Mouse (Mus musculus): ENCODE data around the gene Enpp1. TPM values are rescaled to one million over a fixed set of nuclear protein-coding genes. Genes with fewer than 3 reads are reported as not detected.
A peak's percentile ranks its signal among the peaks of the same experiment; 100 is the strongest.

Gene Enpp1
- polyA plus RNA-seq, 2 experiments, result 7.2 to 9.2 TPM

DNA sequence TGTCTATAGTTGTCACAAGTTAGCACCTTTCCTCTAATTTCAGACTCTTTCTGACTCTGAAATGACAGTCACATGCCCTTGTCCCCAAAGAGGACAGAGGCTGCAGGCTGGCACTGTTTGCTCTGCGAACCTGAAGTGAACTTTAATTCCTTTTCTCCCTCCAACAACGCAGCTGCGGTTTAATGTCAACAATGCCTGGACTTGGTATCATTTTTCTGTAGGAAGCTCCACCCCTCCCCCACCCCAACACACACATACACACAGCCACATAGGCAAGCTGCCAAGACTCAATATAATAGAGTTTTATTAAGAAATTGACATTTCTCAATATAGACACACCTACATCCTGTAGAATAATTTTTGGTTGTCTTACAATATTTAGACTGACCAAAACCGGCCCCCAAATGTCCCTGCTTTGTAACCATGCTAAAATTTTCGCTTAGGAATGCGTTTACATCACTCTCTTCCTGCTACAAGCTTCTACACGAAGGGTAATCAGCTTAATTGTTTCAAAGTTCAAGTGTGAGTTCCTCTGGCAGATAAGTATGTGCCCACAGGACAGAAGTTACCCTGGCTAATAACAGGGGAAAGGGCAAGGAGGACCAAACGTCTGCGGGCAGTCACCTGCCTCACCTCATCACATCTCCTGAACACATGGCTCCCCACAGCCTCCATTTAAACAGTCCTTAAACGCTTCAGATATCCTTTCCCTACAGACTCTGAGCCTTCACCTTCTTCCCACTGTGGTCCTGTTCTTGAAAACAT is 73.5 kb downstream of the Enpp1 start:
- no peak for ATAC-seq (ENCODE audit: low FRiP score, low read depth)
- Histone ChIP-seq H3K27me3 (ENCODE audit: control insufficient read depth, insufficient read depth, low read length) (no peaks in the 10 kb centered on the region), H3K36me3 (ENCODE audit: control insufficient read depth, insufficient read depth, low read length) (no peaks in the 10 kb centered on the region), H3K9me3 (ENCODE audit: control insufficient read depth, low read length) (no peaks in the 10 kb centered on the region), H3K9ac (ENCODE audit: low read depth, low read length, severe bottlenecking) (no peak overlapping the region), H3K4me1 (ENCODE audit: control insufficient read depth, insufficient read depth, low read length) (peaks cover 12% of the 10 kb centered on the region; the same call in 1 of the 2 replicates), H3K4me2 (replicated peaks; ENCODE audit: low read depth, low read length, severe bottlenecking) (no peak overlapping the region), H3K27ac (replicated peaks; ENCODE audit: low read depth, low read length) (no peak overlapping the region; the same call in 1 of the 2 replicates), H3K4me3 (replicated peaks; ENCODE audit: low read length) (no peak overlapping the region)
- DNase-seq (ENCODE audit: low spot score), result peak; percentile 51
- WGBS, result 32% methylated on average over 10 of the region's 10 CpGs
- no peak for TF ChIP-seq POLR2A (IDR thresholded peaks at IDR 0.05; ENCODE audit: borderline replicate concordance, extremely low read depth, insufficient read depth, insufficient read length)

- H3K4me1 ChIP-seq (ENCODE audit: control insufficient read depth, insufficient read depth, low read length), result peaks cover 12% of the 10 kb centered on the region; the same call in 1 of the 2 replicates
- no peaks in the 10 kb centered on the region for H3K27me3 ChIP-seq (ENCODE audit: control insufficient read depth, insufficient read depth, low read length)
- no peak for TF ChIP-seq POLR2A (IDR thresholded peaks at IDR 0.05; ENCODE audit: borderline replicate concordance, extremely low read depth, insufficient read depth, insufficient read length)
- no peak overlapping the region for H3K27ac ChIP-seq (replicated peaks; ENCODE audit: low read depth, low read length)
- 89% methylated on average over 2 of the region's 2 CpGs for WGBS
- no peaks in the 10 kb centered on the region for H3K36me3 ChIP-seq (ENCODE audit: control insufficient read depth, insufficient read depth, low read length)
- H3K9me3 ChIP-seq (ENCODE audit: control insufficient read depth, low read length), result no peaks in the 10 kb centered on the region
- DNase-seq (ENCODE audit: low spot score), result no peak
- no peak for ATAC-seq (ENCODE audit: low FRiP score, low read depth)
- H3K4me2 ChIP-seq (replicated peaks; ENCODE audit: low read depth, low read length, severe bottlenecking), result no peak overlapping the region
- no peak overlapping the region for H3K4me3 ChIP-seq (replicated peaks; ENCODE audit: low read length)
- no peak overlapping the region for H3K9ac ChIP-seq (ENCODE audit: low read depth, low read length, severe bottlenecking)
Measured at GRCm38 (mm10) chr10:24636986-24637385, 75.0 kb downstream of the Enpp1 start.

DNA sequence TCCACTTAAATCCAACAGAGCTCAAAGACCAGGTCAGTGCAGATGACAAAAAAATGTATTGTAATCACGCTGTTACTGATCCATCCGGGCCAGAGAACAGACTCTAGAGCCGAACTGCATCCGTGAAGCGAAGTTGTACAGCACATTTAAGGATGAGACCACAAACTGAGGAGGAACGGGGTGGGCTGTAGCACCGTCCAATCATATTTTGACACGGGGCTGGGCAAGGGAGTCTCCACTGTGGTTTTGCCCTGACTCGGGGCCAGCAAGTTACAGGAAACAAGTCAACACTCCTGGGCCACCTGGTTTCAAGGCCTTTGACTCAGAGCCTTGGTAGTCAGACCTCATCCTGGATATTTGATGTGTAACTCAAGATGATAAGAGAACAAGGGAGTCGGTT is 76.1 kb downstream of the Enpp1 start:
- no peak for DNase-seq (ENCODE audit: low spot score)

GRCm38 (mm10) chr10:24635331-24635815 is 76.6 kb downstream of the Enpp1 start:
- H3K4me1 ChIP-seq (ENCODE audit: control insufficient read depth, insufficient read depth, low read length), result peaks cover 12% of the 10 kb centered on the region; the same call in 1 of the 2 replicates
- TF ChIP-seq POLR2A (IDR thresholded peaks at IDR 0.05; ENCODE audit: borderline replicate concordance, extremely low read depth, insufficient read depth, insufficient read length), result no peak

More for the DNA sequence above, 76.1 kb downstream of the Enpp1 start:
- Histone ChIP-seq H3K4me3 (replicated peaks; ENCODE audit: low read length) (no peak overlapping the region), H3K9ac (ENCODE audit: low read depth, low read length, severe bottlenecking) (no peak overlapping the region), H3K9me3 (ENCODE audit: control insufficient read depth, low read length) (no peaks in the 10 kb centered on the region), H3K4me2 (replicated peaks; ENCODE audit: low read depth, low read length, severe bottlenecking) (no peak overlapping the region), H3K27ac (replicated peaks; ENCODE audit: low read depth, low read length) (no peak overlapping the region), H3K27me3 (ENCODE audit: control insufficient read depth, insufficient read depth, low read length) (no peaks in the 10 kb centered on the region), H3K36me3 (ENCODE audit: control insufficient read depth, insufficient read depth, low read length) (no peaks in the 10 kb centered on the region), H3K4me1 (ENCODE audit: control insufficient read depth, insufficient read depth, low read length) (peaks cover 12% of the 10 kb centered on the region; the same call in 1 of the 2 replicates)
- WGBS, result 92% methylated on average over 10 of the region's 10 CpGs
- no peak for ATAC-seq (ENCODE audit: low FRiP score, low read depth)
- no peak for TF ChIP-seq POLR2A (IDR thresholded peaks at IDR 0.05; ENCODE audit: borderline replicate concordance, extremely low read depth, insufficient read depth, insufficient read length)

DNA sequence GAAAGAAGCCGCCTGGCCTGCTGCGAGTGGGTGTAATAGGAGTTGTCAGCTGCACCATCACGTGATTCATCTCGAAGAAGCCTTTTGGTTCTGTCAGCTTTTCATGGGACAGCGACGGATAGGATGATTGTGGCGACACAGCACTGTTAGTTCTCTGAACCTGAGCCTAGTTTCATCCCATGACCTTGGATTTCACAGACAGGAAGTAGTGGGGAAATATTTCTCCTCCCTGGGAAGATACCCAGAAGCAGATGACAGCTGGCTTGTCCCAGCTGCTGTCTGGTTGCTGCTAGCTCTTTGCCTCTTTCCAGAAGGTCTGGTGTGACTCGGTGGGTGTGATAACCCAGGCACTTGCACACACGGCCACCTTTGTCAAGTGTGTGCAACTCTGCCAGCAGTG is 77.7 kb downstream of the Enpp1 start:
- Histone ChIP-seq H3K27ac (replicated peaks; ENCODE audit: low read depth, low read length) (no peak overlapping the region), H3K9me3 (ENCODE audit: control insufficient read depth, low read length) (no peaks in the 10 kb centered on the region)
- no peak for TF ChIP-seq POLR2A (IDR thresholded peaks at IDR 0.05; ENCODE audit: borderline replicate concordance, extremely low read depth, insufficient read depth, insufficient read length)

More at GRCm38 (mm10) chr10:24635331-24635815, 76.6 kb downstream of the Enpp1 start:
- Histone ChIP-seq H3K27ac (replicated peaks; ENCODE audit: low read depth, low read length) (no peak overlapping the region), H3K9ac (ENCODE audit: low read depth, low read length, severe bottlenecking) (no peak overlapping the region), H3K9me3 (ENCODE audit: control insufficient read depth, low read length) (no peaks in the 10 kb centered on the region), H3K4me2 (replicated peaks; ENCODE audit: low read depth, low read length, severe bottlenecking) (no peak overlapping the region), H3K27me3 (ENCODE audit: control insufficient read depth, insufficient read depth, low read length) (no peaks in the 10 kb centered on the region), H3K36me3 (ENCODE audit: control insufficient read depth, insufficient read depth, low read length) (no peaks in the 10 kb centered on the region), H3K4me3 (replicated peaks; ENCODE audit: low read length) (no peak overlapping the region)
- 67% methylated on average over 11 of the region's 11 CpGs for WGBS
- no peak for DNase-seq (ENCODE audit: low spot score)
- ATAC-seq (ENCODE audit: low FRiP score, low read depth), result no peak

More for the DNA sequence above, 77.7 kb downstream of the Enpp1 start:
- H3K27me3 ChIP-seq (ENCODE audit: control insufficient read depth, insufficient read depth, low read length), result no peaks in the 10 kb centered on the region
- H3K4me1 ChIP-seq (ENCODE audit: control insufficient read depth, insufficient read depth, low read length), result peaks cover 8% of the 10 kb centered on the region; the same call in 1 of the 2 replicates
- no peak overlapping the region for H3K4me3 ChIP-seq (replicated peaks; ENCODE audit: low read length)
- WGBS, result 74% methylated on average over 9 of the region's 9 CpGs
- H3K36me3 ChIP-seq (ENCODE audit: control insufficient read depth, insufficient read depth, low read length), result no peaks in the 10 kb centered on the region
- ATAC-seq (ENCODE audit: low FRiP score, low read depth) (no peak), DNase-seq (ENCODE audit: low spot score) (no peak)
- H3K9ac ChIP-seq (ENCODE audit: low read depth, low read length, severe bottlenecking), result no peak overlapping the region
- H3K4me2 ChIP-seq (replicated peaks; ENCODE audit: low read depth, low read length, severe bottlenecking), result no peak overlapping the region

Measured in limb, embryonic 14.5 days (tissue).